Mouse (Mus musculus) forebrain, embryonic 16.5 days (tissue): ENCODE measurements at regions not wholly inside any gene's neighbourhood (a gene's known extent, or its start where the extent isn't known, plus 50 kb on each side); places are given as distances from the start of the nearest gene placed in this dataset.

ENCODE experiments used
- ATAC-seq: fragments of 200-750 bp; cut with Nextera tagmentation; 2 replicates; pipeline ENCODE4 v1.8.0; 2017; ENCODE audit warnings: mild to moderate bottlenecking, moderate library complexity
- H3K27ac ChIP-seq: fragments of 300-500 bp; sonication (generic); 2 replicates; pipeline ENCODE4 v1.5.1; 2014; ENCODE audit warnings: low read length, control low read depth
- H3K27me3 ChIP-seq: fragments of 300-500 bp; sonication (generic); replicated peaks from 2 replicates; pipeline ENCODE4 v1.6.1; 2014; ENCODE audit warnings: low read length; ENCODE audit not compliant: control insufficient read depth, insufficient read depth
- H3K36me3 ChIP-seq: fragments of 300-500 bp; sonication (generic); 2 replicates; pipeline ENCODE4 v1.6.1; 2014; ENCODE audit not compliant: control insufficient read depth, insufficient read depth
- H3K4me1 ChIP-seq: fragments of 300-500 bp; sonication (generic); replicated peaks from 2 replicates; pipeline ENCODE4 v1.6.1; 2014; ENCODE audit warnings: low read length; ENCODE audit not compliant: control insufficient read depth, insufficient read depth
- H3K4me2 ChIP-seq: fragments of 300-500 bp; sonication (generic); 2 replicates; pipeline ENCODE4 v1.6.1; 2014; ENCODE audit warnings: mild to moderate bottlenecking, low read length, control low read depth
- H3K4me3 ChIP-seq: fragments of 300-500 bp; sonication (generic); replicated peaks from 2 replicates; pipeline ENCODE4 v1.5.1; 2014; ENCODE audit warnings: mild to moderate bottlenecking, low read length, control low read depth
- H3K9ac ChIP-seq: fragments of 300-500 bp; sonication (generic); replicated peaks from 2 replicates; pipeline ENCODE4 v1.6.1; 2014; ENCODE audit warnings: low read depth, low read length, control low read depth
- H3K9me3 ChIP-seq: fragments of 300-500 bp; sonication (generic); 2 replicates; pipeline ENCODE4 v1.6.1; 2016; ENCODE audit warnings: low read length; ENCODE audit not compliant: control insufficient read depth
- WGBS: fragments of 180-500 bp; shearing (Covaris S2); extraction: QIAGEN DNeasy Blood & Tissue Kit; methylation state at CpG from one replicate; pipeline ENCODE4 v1.1.7; 2014; 5-methylcytosine and 5-hydroxymethylcytosine counted together

DNA sequence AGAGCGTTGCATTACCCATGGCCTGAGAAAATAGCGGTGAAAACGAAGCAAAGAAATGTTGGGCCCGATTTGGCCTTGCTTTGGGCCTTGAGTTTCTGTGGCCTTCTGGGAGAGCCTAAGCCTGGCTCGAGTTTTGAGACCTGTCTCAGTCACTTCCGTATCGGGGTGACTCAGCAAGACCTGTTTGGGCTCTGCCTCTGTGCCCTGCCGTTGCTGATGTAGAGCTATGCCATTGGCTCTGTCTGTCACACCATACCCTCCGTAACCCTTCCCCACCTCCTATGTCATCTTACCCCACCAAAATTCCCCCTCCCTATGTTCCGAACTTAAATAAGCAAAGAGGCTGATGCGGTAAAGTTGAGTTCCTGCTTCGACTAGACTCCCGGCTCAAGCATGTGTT is 123.4 kb upstream of the AI593442 start:
- H3K9ac ChIP-seq, result no peak overlapping the region
- H3K9me3 ChIP-seq, result no peaks in the 10 kb centered on the region
- H3K4me1 ChIP-seq, result 0 out of 2 replicates have a peak, but pooled peaks cover 2% of the 10 kb centered on the region
- 96% methylated on average over 13 of the region's 13 CpGs for WGBS
- ATAC-seq, result no peak
- no peaks in the 10 kb centered on the region for H3K27me3 ChIP-seq
- no peak overlapping the region for H3K27ac ChIP-seq
- H3K36me3 ChIP-seq, result no peaks in the 10 kb centered on the region
- H3K4me2 ChIP-seq, result no peak overlapping the region
- H3K4me3 ChIP-seq, result no peak overlapping the region

DNA sequence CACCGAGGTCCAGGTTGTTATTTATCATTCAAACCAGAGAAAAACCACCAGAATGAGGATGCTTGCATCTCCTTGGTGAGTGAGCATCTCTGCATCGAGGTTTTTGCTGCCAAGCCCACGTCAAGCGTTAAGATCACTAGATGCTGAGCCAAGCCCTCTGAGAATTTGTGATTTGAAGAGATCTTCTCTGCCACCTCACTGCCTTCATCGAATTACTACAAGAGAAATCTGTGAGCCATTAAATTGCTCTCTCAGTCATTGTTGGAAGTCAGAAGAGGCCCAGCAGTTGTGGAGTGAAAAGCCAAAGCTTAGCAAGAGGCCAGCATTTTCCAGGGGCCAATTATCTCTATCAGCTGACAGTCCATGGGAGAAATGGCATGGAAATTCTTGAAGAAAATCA is 122.2 kb upstream of the AI593442 start:
- Histone ChIP-seq H3K9me3 (no peaks in the 10 kb centered on the region), H3K36me3 (no peaks in the 10 kb centered on the region), H3K4me3 (no peak overlapping the region), H3K4me1 (0 out of 2 replicates have a peak, but pooled peaks cover 2% of the 10 kb centered on the region), H3K9ac (no peak overlapping the region), H3K4me2 (no peak overlapping the region), H3K27me3 (no peaks in the 10 kb centered on the region), H3K27ac (no peak overlapping the region)
- ATAC-seq, result no peak
- 60% methylated on average over 5 of the region's 5 CpGs for WGBS

DNA sequence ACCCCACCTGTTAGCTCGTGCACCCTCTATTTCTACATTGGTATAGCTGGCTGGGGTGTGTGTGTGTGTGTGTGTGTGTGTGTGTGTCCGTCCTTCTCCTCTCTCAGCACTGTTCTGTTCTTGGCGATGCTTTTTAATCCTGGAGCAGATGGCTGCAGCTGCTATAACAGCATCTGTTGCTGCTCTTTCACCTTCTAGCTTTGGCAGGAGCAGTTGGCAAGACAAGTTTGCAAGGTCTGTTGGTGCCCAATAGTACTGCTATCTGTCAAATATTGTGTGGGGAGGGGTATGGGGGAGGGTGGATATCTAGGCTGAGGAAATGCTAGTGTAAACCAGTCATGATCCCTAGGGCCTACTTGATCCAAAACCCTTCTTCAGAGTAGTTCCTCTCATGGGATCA is 120.9 kb upstream of the AI593442 start:
- H3K4me3 ChIP-seq, result no peak overlapping the region
- H3K9ac ChIP-seq, result no peak overlapping the region
- ATAC-seq, result peak; percentile 66
- WGBS, result 37% methylated on average over 3 of the region's 3 CpGs
- no peaks in the 10 kb centered on the region for H3K9me3 ChIP-seq
- H3K36me3 ChIP-seq, result no peaks in the 10 kb centered on the region
- 0 out of 2 replicates have a peak, but pooled peaks cover 2% of the 10 kb centered on the region for H3K4me1 ChIP-seq
- H3K4me2 ChIP-seq, result no peak overlapping the region
- no peak overlapping the region for H3K27ac ChIP-seq
- no peaks in the 10 kb centered on the region for H3K27me3 ChIP-seq

DNA sequence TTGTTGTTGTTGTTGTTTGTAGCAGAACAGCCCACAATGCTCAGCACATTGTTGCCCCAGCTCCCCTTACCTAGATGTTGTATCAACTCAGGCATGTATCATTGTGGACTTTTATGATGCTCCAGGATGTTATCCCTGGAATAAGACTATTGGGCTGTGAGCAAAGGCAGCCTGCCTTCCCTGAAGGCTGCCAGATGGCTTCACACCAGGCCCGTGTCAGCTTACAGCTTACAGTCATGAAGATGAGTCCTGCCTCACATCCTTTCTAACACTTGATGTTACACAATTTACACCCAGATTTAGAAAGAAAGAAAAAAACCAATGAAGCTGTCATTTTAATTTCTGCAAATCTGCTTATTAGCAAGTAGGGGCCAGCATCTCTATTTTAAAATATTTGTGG is 113.0 kb upstream of the AI593442 start:
- H3K4me3 ChIP-seq, result no peak overlapping the region
- H3K27ac ChIP-seq, result no peak overlapping the region
- H3K27me3 ChIP-seq, result no peaks in the 10 kb centered on the region
- no peak for ATAC-seq
- no peak overlapping the region for H3K9ac ChIP-seq
- no peaks in the 10 kb centered on the region; the same call in 1 of the 2 replicates for H3K4me1 ChIP-seq
- H3K36me3 ChIP-seq, result no peaks in the 10 kb centered on the region
- WGBS, result 48% methylated on average over 1 of the region's 1 CpGs
- H3K4me2 ChIP-seq, result no peak overlapping the region
- no peaks in the 10 kb centered on the region for H3K9me3 ChIP-seq

DNA sequence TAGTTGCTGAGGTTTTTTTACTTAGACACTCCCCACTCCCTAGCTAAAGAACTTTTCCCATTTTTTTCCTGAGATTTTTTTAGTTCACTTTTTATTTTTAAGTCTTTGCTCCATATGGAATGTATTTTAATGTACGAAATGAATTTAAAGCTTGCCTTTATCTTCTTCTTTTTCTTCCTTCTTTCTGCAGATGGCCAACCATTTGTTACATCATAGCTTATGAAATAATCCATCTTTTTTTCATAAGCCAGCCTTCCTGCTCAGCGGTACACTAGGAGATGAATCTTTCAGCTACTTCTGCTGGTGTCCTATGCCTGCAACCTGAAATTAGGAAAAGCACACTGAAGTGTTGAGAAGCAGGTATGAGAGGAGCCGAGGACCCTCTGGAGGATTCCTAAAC is 102.9 kb upstream of the AI593442 start:
- no peak overlapping the region for H3K27ac ChIP-seq
- 88% methylated on average over 3 of the region's 3 CpGs for WGBS
- ATAC-seq, result no peak

DNA sequence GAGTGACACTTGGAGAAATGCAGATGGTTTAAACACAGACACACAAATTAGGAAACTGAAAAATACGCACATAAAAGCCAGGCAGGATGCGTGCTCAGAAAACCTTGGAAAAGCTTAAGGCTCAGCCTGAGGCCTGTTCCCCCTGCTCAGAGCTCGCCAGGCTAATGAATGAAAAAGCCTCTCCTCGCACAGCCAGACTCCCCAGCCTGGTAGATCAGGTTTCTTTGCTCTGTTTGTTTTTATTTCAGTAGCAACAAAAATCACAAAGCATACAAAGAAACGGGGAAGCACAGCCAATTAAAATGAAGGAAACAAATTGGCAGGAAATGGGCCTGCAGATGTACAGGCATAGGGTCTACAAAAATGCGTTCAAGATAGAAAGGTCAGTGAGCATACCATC is 97.0 kb upstream of the AI593442 start:
- Histone ChIP-seq H3K9me3 (no peaks in the 10 kb centered on the region), H3K9ac (no peak overlapping the region), H3K36me3 (no peaks in the 10 kb centered on the region), H3K4me2 (no peak overlapping the region), H3K4me3 (no peak overlapping the region), H3K27ac (no peak overlapping the region), H3K4me1 (no peaks in the 10 kb centered on the region), H3K27me3 (no peaks in the 10 kb centered on the region)
- ATAC-seq, result no peak
- WGBS, result 3% methylated on average over 6 of the region's 6 CpGs

More for the DNA sequence above, 102.9 kb upstream of the AI593442 start:
- no peaks in the 10 kb centered on the region for H3K4me1 ChIP-seq
- no peak overlapping the region for H3K4me3 ChIP-seq
- no peak overlapping the region for H3K9ac ChIP-seq
- no peaks in the 10 kb centered on the region for H3K9me3 ChIP-seq
- H3K4me2 ChIP-seq, result no peak overlapping the region
- H3K36me3 ChIP-seq, result no peaks in the 10 kb centered on the region
- no peaks in the 10 kb centered on the region for H3K27me3 ChIP-seq

DNA sequence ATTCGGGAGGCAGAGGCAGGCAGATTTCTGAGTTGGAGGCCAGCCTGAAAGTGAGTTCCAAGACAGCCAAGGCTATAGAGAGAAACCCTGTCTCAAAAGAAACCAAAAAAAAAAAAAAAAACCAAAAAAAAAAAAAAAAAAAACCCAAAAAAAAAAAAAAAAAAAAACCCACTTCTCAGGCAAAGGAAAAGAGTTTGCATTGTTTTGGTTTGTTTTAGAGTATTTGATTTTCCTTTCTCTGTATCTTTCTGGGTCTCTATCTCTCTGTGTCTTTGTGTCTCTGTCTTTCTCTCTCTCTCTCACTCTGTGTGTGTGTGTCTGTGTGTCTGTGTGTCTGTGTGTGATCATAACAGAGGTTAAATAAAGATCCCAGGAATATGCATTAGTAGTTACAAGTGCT is 95.7 kb upstream of the AI593442 start:
- 100% methylated on average over 1 of the region's 1 CpGs for WGBS

DNA sequence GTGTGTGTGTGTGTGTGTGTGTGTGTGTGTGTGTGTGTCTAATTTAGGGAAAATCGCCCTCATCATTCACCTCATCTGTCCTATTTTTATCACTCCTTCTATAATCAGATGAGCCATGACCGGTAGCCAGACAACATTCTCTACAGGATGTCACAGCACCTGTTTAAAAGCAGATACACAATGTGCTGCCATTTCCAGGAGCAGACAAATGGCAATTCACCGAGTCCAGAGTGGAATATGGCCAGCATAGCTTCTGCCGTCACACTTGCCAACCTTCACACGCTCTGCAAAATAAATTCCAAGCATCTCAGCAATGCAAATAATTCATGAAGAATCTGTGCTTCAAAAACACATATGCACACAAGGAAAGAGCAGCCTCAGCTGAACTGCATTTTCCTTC is 88.5 kb upstream of the AI593442 start:
- WGBS, result 64% methylated on average over 5 of the region's 5 CpGs
- Histone ChIP-seq H3K36me3 (no peaks in the 10 kb centered on the region), H3K27ac (no peak overlapping the region), H3K9me3 (no peaks in the 10 kb centered on the region), H3K9ac (no peak overlapping the region), H3K4me1 (no peaks in the 10 kb centered on the region), H3K27me3 (no peaks in the 10 kb centered on the region), H3K4me2 (no peak overlapping the region), H3K4me3 (no peak overlapping the region)
- ATAC-seq, result peak; percentile 28; the same call in 1 of the 2 replicates

More for the DNA sequence above, 95.7 kb upstream of the AI593442 start:
- no peak for ATAC-seq
- H3K36me3 ChIP-seq, result no peaks in the 10 kb centered on the region
- H3K27me3 ChIP-seq, result no peaks in the 10 kb centered on the region
- no peak overlapping the region for H3K27ac ChIP-seq
- H3K9me3 ChIP-seq, result no peaks in the 10 kb centered on the region
- H3K4me1 ChIP-seq, result no peaks in the 10 kb centered on the region
- no peak overlapping the region for H3K4me2 ChIP-seq
- no peak overlapping the region for H3K9ac ChIP-seq
- no peak overlapping the region for H3K4me3 ChIP-seq

DNA sequence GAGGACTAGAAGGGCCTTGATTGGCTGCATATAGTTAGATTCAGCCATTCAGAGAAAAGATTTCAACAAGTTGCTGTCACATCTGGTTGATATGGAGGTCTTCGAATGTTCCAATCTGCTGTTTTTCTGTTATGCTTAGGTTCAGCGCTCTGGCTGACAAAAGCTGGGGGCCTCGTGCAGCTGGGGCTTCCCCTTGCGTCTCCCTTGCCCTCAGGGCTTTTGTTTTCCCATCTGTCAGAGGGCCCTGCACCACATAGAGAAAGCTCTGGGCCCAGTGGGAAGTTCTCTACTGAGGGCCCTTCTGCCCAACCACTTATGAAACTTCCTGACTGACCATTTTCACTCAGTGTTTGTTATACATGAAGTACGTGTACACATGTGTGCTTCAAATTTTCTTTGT is 86.2 kb upstream of the AI593442 start:
- ATAC-seq, result no peak
- Histone ChIP-seq H3K4me2 (no peak overlapping the region), H3K4me3 (no peak overlapping the region), H3K36me3 (no peaks in the 10 kb centered on the region), H3K4me1 (no peaks in the 10 kb centered on the region), H3K9me3 (no peaks in the 10 kb centered on the region), H3K27ac (no peak overlapping the region), H3K27me3 (no peaks in the 10 kb centered on the region), H3K9ac (no peak overlapping the region)
- 65% methylated on average over 5 of the region's 5 CpGs for WGBS

DNA sequence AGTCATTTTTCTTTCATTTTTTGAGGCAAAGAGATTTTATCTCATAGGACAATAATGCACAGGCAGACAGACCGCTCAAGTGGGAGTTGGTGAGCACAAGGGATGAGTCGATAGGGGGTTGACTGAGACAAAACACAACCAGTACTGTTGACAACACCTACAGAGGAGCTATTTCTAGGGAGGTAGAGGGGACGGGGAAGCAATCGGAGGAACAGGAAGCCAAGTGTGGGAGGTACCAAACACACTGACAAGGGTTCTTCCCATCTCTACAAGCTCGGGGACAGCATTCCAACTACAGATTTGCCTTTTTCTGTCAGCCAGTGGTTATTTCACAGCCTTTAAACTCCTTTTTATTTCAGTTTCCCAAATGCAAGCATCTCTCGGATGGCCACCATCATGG is 83.3 kb upstream of the AI593442 start:
- no peak overlapping the region for H3K9ac ChIP-seq
- no peaks in the 10 kb centered on the region for H3K36me3 ChIP-seq
- no peak overlapping the region for H3K4me3 ChIP-seq
- no peaks in the 10 kb centered on the region for H3K27me3 ChIP-seq
- no peaks in the 10 kb centered on the region for H3K9me3 ChIP-seq
- H3K27ac ChIP-seq, result no peak overlapping the region
- H3K4me1 ChIP-seq, result no peaks in the 10 kb centered on the region
- no peak for ATAC-seq
- 87% methylated on average over 6 of the region's 6 CpGs for WGBS
- no peak overlapping the region for H3K4me2 ChIP-seq
